Mouse (Mus musculus) forebrain, embryonic 13.5 days (tissue): Measurements from ENCODE around the gene Mkln1. TPM values are rescaled to one million over a fixed set of nuclear protein-coding genes. Genes with fewer than 3 reads are reported as not detected.

Experiments used
- ATAC-seq: fragments of 200-750 bp; cut with Nextera tagmentation; 2 replicates; pipeline ENCODE4 v1.8.0; 2017
- H3K27ac ChIP-seq: fragments of 300-500 bp; sonication (generic); 2 replicates; pipeline ENCODE4 v1.5.1; 2015; ENCODE audit warnings: inconsistent platforms, mild to moderate bottlenecking, moderate library complexity
- H3K27me3 ChIP-seq: fragments of 300-500 bp; sonication (generic); 2 replicates; pipeline ENCODE4 v1.6.1; 2015; ENCODE audit warnings: mild to moderate bottlenecking, inconsistent platforms
- H3K36me3 ChIP-seq: fragments of 300-500 bp; sonication (generic); 2 replicates; pipeline ENCODE4 v1.6.1; 2015; ENCODE audit warnings: mild to moderate bottlenecking, inconsistent platforms; ENCODE audit not compliant: poor library complexity, severe bottlenecking
- H3K4me1 ChIP-seq: fragments of 300-500 bp; sonication (generic); 2 replicates; pipeline ENCODE4 v1.6.1; 2015; ENCODE audit warnings: inconsistent platforms
- H3K4me2 ChIP-seq: fragments of 300-500 bp; sonication (generic); 2 replicates; pipeline ENCODE4 v1.6.1; 2015; ENCODE audit warnings: inconsistent platforms, mild to moderate bottlenecking, moderate library complexity
- H3K4me3 ChIP-seq: fragments of 300-500 bp; sonication (generic); 2 replicates; pipeline ENCODE4 v1.5.1; 2015; ENCODE audit warnings: mild to moderate bottlenecking, inconsistent platforms
- H3K9ac ChIP-seq: fragments of 300-500 bp; sonication (generic); 2 replicates; pipeline ENCODE4 v1.6.1; 2015; ENCODE audit warnings: mild to moderate bottlenecking, inconsistent platforms
- H3K9me3 ChIP-seq: fragments of 300-500 bp; sonication (generic); replicated peaks from 2 replicates; pipeline ENCODE4 v1.6.1; 2016; ENCODE audit warnings: inconsistent platforms
- WGBS: fragments of 180-500 bp; shearing (Covaris S2); methylation state at CpG from one replicate; pipeline ENCODE4 v1.1.7; 2015; 5-methylcytosine and 5-hydroxymethylcytosine counted together
- polyA plus RNA-seq: library from polyadenylated mRNA; unstranded; fragments of >200 nt; fragmentation: Nextera tagmentation; extraction: Ambion mirVana; gene quantifications from 2 replicates; pipeline ENCODE4 v1.2.1, GENCODE M21; 2015

Gene Mkln1
- polyA plus RNA-seq, 1 experiment from 2014 or later, result 156 TPM

DNA sequence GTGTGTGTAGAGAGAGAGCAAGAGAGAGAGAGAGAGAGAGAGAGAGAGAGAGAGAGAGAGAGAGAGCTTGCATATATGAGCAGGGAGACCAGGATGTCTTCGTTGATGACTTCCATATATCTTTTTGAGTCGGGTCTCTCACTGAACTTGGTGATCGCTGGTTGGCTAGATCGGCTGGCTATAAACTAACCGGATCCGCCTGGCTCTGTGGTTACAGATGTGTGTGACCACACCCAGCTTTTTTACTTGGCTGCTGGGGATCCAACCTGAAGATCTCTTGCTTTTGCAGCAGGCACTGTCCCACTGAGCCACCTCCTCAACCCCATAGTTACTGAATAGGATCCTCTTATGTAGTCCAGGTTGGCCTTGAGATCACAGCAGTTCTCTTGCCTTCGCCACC, 15.5 kb upstream of the Mkln1 start:
- no peaks in the 10 kb centered on the region for H3K36me3 ChIP-seq
- no peaks in the 10 kb centered on the region for H3K9me3 ChIP-seq
- no peaks in the 10 kb centered on the region for H3K4me1 ChIP-seq
- 90% methylated on average over 7 of the region's 7 CpGs for WGBS
- no peak for ATAC-seq
- H3K4me3 ChIP-seq, result no peak overlapping the region
- H3K9ac ChIP-seq, result no peak overlapping the region
- H3K27me3 ChIP-seq, result no peaks in the 10 kb centered on the region
- H3K27ac ChIP-seq, result no peak overlapping the region
- no peak overlapping the region for H3K4me2 ChIP-seq

GRCm38 (mm10) chr6:31384794-31385193, 13.7 kb upstream of the Mkln1 start:
- Histone ChIP-seq H3K27ac (no peak overlapping the region), H3K27me3 (no peaks in the 10 kb centered on the region), H3K4me2 (no peak overlapping the region), H3K36me3 (no peaks in the 10 kb centered on the region), H3K4me3 (no peak overlapping the region), H3K9me3 (no peaks in the 10 kb centered on the region), H3K9ac (no peak overlapping the region), H3K4me1 (no peaks in the 10 kb centered on the region)
- ATAC-seq, result no peak
- 69% methylated on average over 5 of the region's 5 CpGs for WGBS

- no peak overlapping the region for H3K4me3 ChIP-seq
- no peaks in the 10 kb centered on the region for H3K36me3 ChIP-seq
- no peaks in the 10 kb centered on the region for H3K27me3 ChIP-seq
- ATAC-seq, result no peak
- no peak overlapping the region for H3K9ac ChIP-seq
- no peak overlapping the region; the same call in 1 of the 2 replicates for H3K27ac ChIP-seq
- WGBS, result 89% methylated on average over 10 of the region's 10 CpGs
- H3K4me2 ChIP-seq, result no peak overlapping the region
- H3K4me1 ChIP-seq, result no peaks in the 10 kb centered on the region
- no peaks in the 10 kb centered on the region for H3K9me3 ChIP-seq
Measured at GRCm38 (mm10) chr6:31385281-31386145, 13.0 kb upstream of the Mkln1 start.

- Histone ChIP-seq H3K36me3 (no peaks in the 10 kb centered on the region), H3K9ac (no peak overlapping the region), H3K27ac (no peak overlapping the region), H3K4me1 (no peaks in the 10 kb centered on the region), H3K27me3 (no peaks in the 10 kb centered on the region), H3K9me3 (no peaks in the 10 kb centered on the region), H3K4me2 (no peak overlapping the region), H3K4me3 (no peak overlapping the region)
- no peak for ATAC-seq
- 84% methylated on average over 6 of the region's 6 CpGs for WGBS
Measured at GRCm38 (mm10) chr6:31389716-31390115, 8.8 kb upstream of the Mkln1 start.

DNA sequence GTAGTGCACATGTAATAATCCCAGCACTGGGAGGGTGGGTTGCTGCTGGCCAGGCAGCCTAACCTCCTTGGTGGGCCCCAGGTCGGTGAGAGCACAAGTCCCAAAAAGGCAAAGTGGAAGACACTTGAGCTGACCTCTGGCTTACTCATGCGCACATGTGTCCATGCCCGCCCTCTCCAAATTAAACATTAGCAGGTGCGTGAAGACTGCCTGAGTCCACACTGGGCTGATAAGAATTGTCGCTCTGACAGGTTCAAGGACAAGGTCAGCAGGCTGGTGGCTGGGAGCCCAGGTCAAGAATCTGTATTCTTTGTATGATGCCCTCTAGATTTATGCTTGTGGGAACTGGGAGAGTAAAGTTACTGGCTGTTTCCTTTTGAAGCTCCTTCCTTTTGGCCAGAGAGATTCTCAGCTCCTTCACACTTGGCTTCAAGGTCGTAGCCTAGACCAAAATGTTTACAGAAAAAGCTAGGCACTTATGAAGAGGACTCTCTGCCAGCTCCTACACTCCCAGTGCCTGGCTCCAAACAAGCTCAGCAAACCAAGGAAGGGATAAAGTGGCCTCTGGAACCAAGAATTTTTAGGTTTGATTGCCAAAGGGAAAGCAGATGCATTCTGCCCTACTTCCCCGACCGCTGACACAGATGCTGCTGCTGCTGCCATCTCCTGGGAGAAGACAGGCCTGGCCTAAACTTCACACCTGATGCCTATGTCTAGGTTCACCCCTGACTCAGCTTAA, 8.1 kb upstream of the Mkln1 start:
- H3K36me3 ChIP-seq, result no peaks in the 10 kb centered on the region
- WGBS, result 78% methylated on average over 8 of the region's 8 CpGs
- H3K4me1 ChIP-seq, result no peaks in the 10 kb centered on the region
- no peaks in the 10 kb centered on the region for H3K27me3 ChIP-seq
- no peak overlapping the region for H3K27ac ChIP-seq
- ATAC-seq, result no peak
- H3K4me2 ChIP-seq, result no peak overlapping the region
- H3K9me3 ChIP-seq, result no peaks in the 10 kb centered on the region
- no peak overlapping the region for H3K9ac ChIP-seq
- H3K4me3 ChIP-seq, result no peak overlapping the region

GRCm38 (mm10) chr6:31392871-31393270, 5.7 kb upstream of the Mkln1 start:
- Histone ChIP-seq H3K27me3 (no peaks in the 10 kb centered on the region), H3K27ac (no peak overlapping the region), H3K4me1 (peaks cover 3% of the 10 kb centered on the region), H3K9ac (no peak overlapping the region), H3K36me3 (no peaks in the 10 kb centered on the region), H3K9me3 (no peaks in the 10 kb centered on the region), H3K4me2 (no peak overlapping the region), H3K4me3 (no peak overlapping the region)
- no peak for ATAC-seq
- 86% methylated on average over 5 of the region's 5 CpGs for WGBS

- Histone ChIP-seq H3K27me3 (no peaks in the 10 kb centered on the region), H3K27ac (no peak overlapping the region), H3K4me2 (no peak overlapping the region), H3K4me1 (peaks cover 24% of the 10 kb centered on the region), H3K4me3 (no peak overlapping the region), H3K9ac (no peak overlapping the region), H3K9me3 (no peaks in the 10 kb centered on the region), H3K36me3 (no peaks in the 10 kb centered on the region)
- 76% methylated on average over 4 of the region's 4 CpGs for WGBS
- ATAC-seq, result no peak
Measured at GRCm38 (mm10) chr6:31396118-31396517, 2.4 kb upstream of the Mkln1 start.

DNA sequence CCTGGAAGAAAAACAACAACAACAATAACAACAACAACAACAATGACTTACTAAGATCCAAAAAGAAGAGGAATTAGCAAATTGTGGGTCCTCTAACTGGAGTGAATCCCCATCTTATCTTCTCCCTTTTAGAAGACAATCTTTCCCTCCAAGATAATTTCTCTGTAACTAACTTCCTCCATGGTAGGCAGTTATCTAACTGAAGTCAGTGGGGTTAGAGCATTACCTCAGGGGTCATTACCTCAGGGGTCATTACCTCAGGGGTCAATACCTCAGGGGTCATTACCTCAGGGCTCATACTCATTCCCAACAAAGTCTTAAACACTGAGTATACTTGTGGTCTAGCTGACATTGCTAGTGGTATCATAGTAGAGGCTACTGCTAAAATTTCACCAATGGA, 1.2 kb upstream of the Mkln1 start:
- no peak overlapping the region for H3K4me3 ChIP-seq
- no peak overlapping the region for H3K9ac ChIP-seq
- no peaks in the 10 kb centered on the region for H3K27me3 ChIP-seq
- no peak for ATAC-seq
- no peaks in the 10 kb centered on the region for H3K36me3 ChIP-seq
- H3K27ac ChIP-seq, result no peak overlapping the region
- no peak overlapping the region for H3K4me2 ChIP-seq
- peaks cover 33% of the 10 kb centered on the region for H3K4me1 ChIP-seq
- H3K9me3 ChIP-seq, result no peaks in the 10 kb centered on the region

GRCm38 (mm10) chr6:31397775-31398430, 632 bp upstream of the Mkln1 start:
- ATAC-seq, result no peak

GRCm38 (mm10) chr6:31399206-31399549, 643 bp downstream of the Mkln1 start:
- H3K9me3 ChIP-seq, result no peaks in the 10 kb centered on the region
- peak; percentile 66 for ATAC-seq
- peak overlapping the region; percentile 97 for H3K4me3 ChIP-seq
- 0% methylated on average over 27 of the region's 28 CpGs for WGBS
- H3K4me2 ChIP-seq, result peak overlapping the region; percentile 96
- H3K27me3 ChIP-seq, result no peaks in the 10 kb centered on the region
- no peaks in the 10 kb centered on the region for H3K36me3 ChIP-seq
- peaks cover 37% of the 10 kb centered on the region for H3K4me1 ChIP-seq
- H3K27ac ChIP-seq, result peak overlapping the region; percentile 93
- H3K9ac ChIP-seq, result peak overlapping the region; percentile 98

More at GRCm38 (mm10) chr6:31397775-31398430, 632 bp upstream of the Mkln1 start:
- H3K9me3 ChIP-seq, result no peaks in the 10 kb centered on the region
- H3K4me1 ChIP-seq, result peaks cover 36% of the 10 kb centered on the region
- H3K36me3 ChIP-seq, result no peaks in the 10 kb centered on the region
- H3K4me2 ChIP-seq, result peak overlapping the region; percentile 96
- H3K27me3 ChIP-seq, result no peaks in the 10 kb centered on the region
- peak overlapping the region; percentile 93; the same call in 1 of the 2 replicates for H3K27ac ChIP-seq
- peak overlapping the region; percentile 97 for H3K4me3 ChIP-seq
- 64% methylated on average over 10 of the region's 10 CpGs for WGBS
- H3K9ac ChIP-seq, result peak overlapping the region; percentile 98

DNA sequence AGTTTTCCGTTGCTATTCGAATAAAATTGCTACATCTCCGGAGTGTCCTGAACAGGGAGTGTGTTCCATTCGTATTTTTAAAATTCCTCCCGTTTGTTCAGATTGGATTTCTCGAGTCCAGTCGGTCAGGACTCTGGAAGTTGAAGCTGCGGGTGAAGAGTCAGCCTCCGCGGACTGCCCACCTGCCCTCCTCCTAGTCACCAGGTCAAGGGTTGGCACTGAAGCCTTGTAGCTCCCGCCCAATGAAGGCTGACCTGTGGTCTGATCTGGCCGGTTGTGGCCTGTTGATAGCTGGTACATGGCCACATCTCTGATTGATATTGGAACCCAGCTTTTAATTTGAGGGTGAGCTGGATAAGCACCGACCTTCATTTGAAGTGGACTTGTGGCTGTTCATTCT, 1.0 kb downstream of the Mkln1 start:
- H3K27ac ChIP-seq, result no peak overlapping the region
- H3K4me3 ChIP-seq, result peak overlapping the region; percentile 97

DNA sequence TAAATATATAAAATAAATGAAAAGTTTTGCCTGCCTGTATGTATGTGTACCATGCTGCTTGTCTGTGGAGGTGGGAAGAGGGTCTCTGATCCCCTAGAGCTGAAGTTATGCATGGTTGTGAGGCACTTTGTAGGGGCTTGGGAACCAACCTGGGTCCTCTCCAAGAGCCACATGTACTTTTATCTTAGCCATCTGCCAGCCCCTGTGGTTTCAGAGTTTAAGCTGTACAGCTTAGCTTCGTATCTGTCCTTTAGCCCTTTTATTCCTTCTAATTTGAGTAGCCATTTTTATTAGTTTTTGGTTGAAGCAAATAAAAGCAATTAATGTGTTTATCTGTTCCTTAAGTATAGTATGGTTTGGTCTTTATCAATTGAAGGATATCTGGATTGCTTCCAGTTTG, 12.5 kb downstream of the Mkln1 start:
- no peak overlapping the region for H3K4me3 ChIP-seq
- no peaks in the 10 kb centered on the region for H3K9me3 ChIP-seq
- no peak overlapping the region for H3K4me2 ChIP-seq
- 77% methylated on average over 1 of the region's 1 CpGs for WGBS
- H3K36me3 ChIP-seq, result no peaks in the 10 kb centered on the region
- no peak for ATAC-seq
- peaks cover 39% of the 10 kb centered on the region for H3K4me1 ChIP-seq
- H3K27me3 ChIP-seq, result no peaks in the 10 kb centered on the region
- H3K27ac ChIP-seq, result no peak overlapping the region
- H3K9ac ChIP-seq, result no peak overlapping the region

More for the DNA sequence above, 1.0 kb downstream of the Mkln1 start:
- Histone ChIP-seq H3K27me3 (no peaks in the 10 kb centered on the region), H3K4me1 (peaks cover 40% of the 10 kb centered on the region), H3K4me2 (peak overlapping the region; percentile 96), H3K9me3 (no peaks in the 10 kb centered on the region), H3K9ac (peak overlapping the region; percentile 98), H3K36me3 (no peaks in the 10 kb centered on the region)
- ATAC-seq, result no peak
- 2% methylated on average over 13 of the region's 13 CpGs for WGBS
